Mouse (Mus musculus): Measurements from ENCODE around the gene Kcnh5.

GRCm38 (mm10) chr12:74855666-74856065, 321.5 kb downstream of the Kcnh5 start:
- TF ChIP-seq CTCF (IDR thresholded peaks at IDR 0.05; ENCODE audit: extremely low read depth, insufficient read depth, low read length) (no peak), POLR2A (IDR thresholded peaks at IDR 0.05; ENCODE audit: extremely low read depth, insufficient read depth, low read length) (no peak)
